Mouse (Mus musculus): ENCODE measurements at regions not wholly inside any gene's neighbourhood (a gene's known extent, or its start where the extent isn't known, plus 50 kb on each side); places are given as distances from the start of the nearest gene placed in this dataset.

DNA sequence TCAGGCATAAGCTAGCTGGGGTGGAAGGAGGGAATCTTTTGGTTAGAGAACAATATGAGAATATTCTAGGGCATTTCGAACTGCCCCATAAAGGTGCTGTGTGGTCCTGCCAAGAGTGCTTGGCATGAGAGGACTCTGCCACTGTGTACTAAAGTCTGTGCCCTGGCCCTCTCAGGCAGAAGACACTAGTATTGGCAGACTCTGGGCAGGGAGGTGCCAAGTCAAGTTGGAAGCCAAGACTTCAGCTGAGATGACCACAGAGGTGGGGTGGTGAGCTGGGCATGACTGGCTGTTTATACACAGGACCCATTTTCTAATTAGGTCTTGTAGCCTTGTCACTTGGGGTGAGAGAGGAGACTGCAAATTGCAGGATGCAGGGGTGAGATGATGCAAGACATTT lies 104.4 kb upstream of the Glra1 start:
- no peak for DNase-seq (ENCODE audit: low spot score)

GRCm38 (mm10) chr11:55707467-55707866 lies 99.5 kb upstream of the Glra1 start:
- DNase-seq (ENCODE audit: low spot score) = no peak

GRCm38 (mm10) chr11:55701921-55702320 lies 93.9 kb upstream of the Glra1 start:
- DNase-seq (ENCODE audit: low spot score) = no peak

DNA sequence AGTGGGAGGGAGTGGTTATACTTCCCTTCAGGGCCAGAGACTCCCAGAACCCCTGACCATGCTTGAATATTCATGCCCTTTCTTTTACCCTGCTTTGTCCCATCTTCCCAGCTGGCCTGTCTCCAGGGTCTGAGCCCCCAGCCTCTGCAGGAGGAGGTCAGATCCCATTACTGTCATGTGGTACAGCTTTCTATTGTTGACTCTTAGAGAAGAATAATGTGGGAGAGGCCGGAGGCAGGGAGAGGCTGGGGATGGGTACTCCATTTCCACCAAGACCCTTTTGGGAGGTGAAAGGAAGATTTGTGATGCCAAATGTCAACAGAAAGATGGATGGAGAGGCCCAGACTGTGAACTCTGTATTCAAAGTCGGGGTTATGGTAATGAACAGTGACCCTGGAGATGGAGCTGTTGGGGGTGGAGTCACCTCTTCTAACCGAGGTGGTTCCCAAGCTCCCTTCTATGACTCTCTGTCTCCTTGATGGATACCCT lies 77.1 kb upstream of the Glra1 start:
- no peak for DNase-seq (ENCODE audit: low spot score)

GRCm38 (mm10) chr11:55682351-55682961 lies 74.5 kb upstream of the Glra1 start:
- peak; percentile 56 for DNase-seq (ENCODE audit: low spot score)

DNA sequence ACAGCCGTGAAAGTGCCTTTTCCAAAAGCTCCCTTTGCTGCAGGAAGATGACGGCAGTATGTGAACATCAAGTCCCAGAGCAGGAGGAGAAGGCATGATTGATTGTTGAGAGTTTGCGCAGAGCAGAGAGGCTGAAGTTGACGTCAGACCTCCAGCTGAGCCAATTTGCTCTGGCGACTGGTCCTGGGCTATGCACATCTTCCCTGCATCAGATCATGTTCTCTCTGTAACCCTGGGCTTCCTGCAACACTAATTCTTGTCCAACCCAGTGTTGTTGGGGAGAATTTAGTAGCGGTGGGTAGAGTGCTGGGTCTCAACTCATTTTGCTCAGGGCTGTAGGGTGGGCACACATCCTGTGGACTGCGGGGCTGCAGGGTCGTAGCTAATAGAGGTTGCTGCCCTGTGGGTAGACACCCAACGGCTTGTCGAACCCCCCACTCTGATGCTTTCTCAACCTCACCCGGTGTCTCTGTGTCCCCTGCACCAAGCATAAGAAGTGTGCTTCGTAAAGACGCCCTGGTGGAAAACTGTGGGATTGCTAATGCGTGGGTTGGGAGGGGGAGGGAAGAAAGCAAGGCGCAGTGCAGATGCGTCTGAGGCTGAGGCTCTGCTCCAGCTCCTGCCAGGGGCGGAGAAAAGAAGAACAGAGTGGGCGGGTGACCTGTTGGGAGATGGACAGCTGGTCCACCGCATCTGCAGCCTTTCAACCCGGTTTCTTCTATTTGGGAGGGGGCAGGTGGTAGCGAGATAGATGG lies 73.4 kb upstream of the Glra1 start:
- no peak for DNase-seq (ENCODE audit: low spot score)

GRCm38 (mm10) chr11:55663108-55663507 lies 55.1 kb upstream of the Glra1 start:
- no peak for DNase-seq (ENCODE audit: low spot score)

- DNase-seq (ENCODE audit: low spot score) = no peak
These were observed 54.3 kb upstream of the Glra1 start for GRCm38 (mm10) chr11:55662283-55662682.
